Mouse (Mus musculus) limb, embryonic 14.5 days (tissue): Measurements from ENCODE around the gene Kiss1. TPM values are rescaled to one million over a fixed set of nuclear protein-coding genes. Genes with fewer than 3 reads are reported as not detected.

Source experiments
- ATAC-seq: fragments of 200-750 bp; cut with Nextera tagmentation; 2 replicates; pipeline ENCODE4 v1.8.0; 2017; ENCODE audit warnings: low read depth, moderate number of reproducible peaks, moderate TSS enrichment; ENCODE audit not compliant: low FRiP score
- DNase-seq: peaks from one replicate; pipeline ENCODE4 v3.0.0-alpha.2; 2015; ENCODE audit warnings: low spot score
- H3K27ac ChIP-seq: fragments of 300-500 bp; sonication (generic); replicated peaks from 2 replicates; pipeline ENCODE4 v1.5.1; 2014; ENCODE audit warnings: low read depth, mild to moderate bottlenecking, low read length, moderate library complexity, mixed read lengths
- H3K27me3 ChIP-seq: fragments of 300-500 bp; sonication (generic); 2 replicates; pipeline ENCODE4 v1.6.1; 2014; ENCODE audit warnings: low read length, mixed read lengths; ENCODE audit not compliant: control insufficient read depth, insufficient read depth
- H3K36me3 ChIP-seq: fragments of 300-500 bp; sonication (generic); 2 replicates; pipeline ENCODE4 v1.6.1; 2014; ENCODE audit warnings: mild to moderate bottlenecking, low read length, moderate library complexity, mixed read lengths; ENCODE audit not compliant: control insufficient read depth, insufficient read depth
- H3K4me1 ChIP-seq: fragments of 300-500 bp; sonication (generic); 2 replicates; pipeline ENCODE4 v1.6.1; 2014; ENCODE audit warnings: antibody characterized with exemption, low read length, mixed read lengths; ENCODE audit not compliant: control insufficient read depth, insufficient read depth
- H3K4me2 ChIP-seq: fragments of 300-500 bp; sonication (generic); replicated peaks from 2 replicates; pipeline ENCODE4 v1.6.1; 2014; ENCODE audit warnings: low read depth, mild to moderate bottlenecking, low read length, moderate library complexity; ENCODE audit not compliant: severe bottlenecking
- H3K4me3 ChIP-seq: fragments of 300-500 bp; sonication (generic); replicated peaks from 2 replicates; pipeline ENCODE4 v1.5.1; 2014; ENCODE audit warnings: low read length
- H3K9ac ChIP-seq: fragments of 300-500 bp; sonication (generic); 2 replicates; pipeline ENCODE4 v1.6.1; 2014; ENCODE audit warnings: mild to moderate bottlenecking, low read depth, low read length, moderate library complexity; ENCODE audit not compliant: severe bottlenecking
- H3K9me3 ChIP-seq: fragments of 300-500 bp; sonication (generic); 2 replicates; pipeline ENCODE4 v1.6.1; 2016; ENCODE audit warnings: low read length; ENCODE audit not compliant: control insufficient read depth
- POLR2A ChIP-seq: fragments of 200-500 bp; IDR thresholded peaks from 2 replicates; pipeline ENCODE4 v1.8.0; 2012; ENCODE audit warnings: inconsistent platforms, mild to moderate bottlenecking, moderate library complexity, borderline replicate concordance; ENCODE audit not compliant: insufficient read depth, insufficient read length; ENCODE audit errors: extremely low read depth
- WGBS: fragments of 180-500 bp; shearing (Covaris S2); extraction: QIAGEN DNeasy Blood & Tissue Kit; methylation state at CpG from one replicate; pipeline ENCODE4 v1.1.7; 2014; 5-methylcytosine and 5-hydroxymethylcytosine counted together
- polyA plus RNA-seq, 2 experiments: library from polyadenylated mRNA; depleted of rRNA in 1 of 2; stranded (reverse) in 1 of 2; unstranded in 1 of 2; fragments of >200 nt; fragmentation: Nextera tagmentation in 1 of 2; extraction: Ambion mirVana in 1 of 2; gene quantifications; 2 replicates each; pipeline versions ENCODE4 v1.2.1 to v1.2.3; 2012 to 2014

The Kiss1 gene
- polyA plus RNA-seq, 2 experiments: not detected

DNA sequence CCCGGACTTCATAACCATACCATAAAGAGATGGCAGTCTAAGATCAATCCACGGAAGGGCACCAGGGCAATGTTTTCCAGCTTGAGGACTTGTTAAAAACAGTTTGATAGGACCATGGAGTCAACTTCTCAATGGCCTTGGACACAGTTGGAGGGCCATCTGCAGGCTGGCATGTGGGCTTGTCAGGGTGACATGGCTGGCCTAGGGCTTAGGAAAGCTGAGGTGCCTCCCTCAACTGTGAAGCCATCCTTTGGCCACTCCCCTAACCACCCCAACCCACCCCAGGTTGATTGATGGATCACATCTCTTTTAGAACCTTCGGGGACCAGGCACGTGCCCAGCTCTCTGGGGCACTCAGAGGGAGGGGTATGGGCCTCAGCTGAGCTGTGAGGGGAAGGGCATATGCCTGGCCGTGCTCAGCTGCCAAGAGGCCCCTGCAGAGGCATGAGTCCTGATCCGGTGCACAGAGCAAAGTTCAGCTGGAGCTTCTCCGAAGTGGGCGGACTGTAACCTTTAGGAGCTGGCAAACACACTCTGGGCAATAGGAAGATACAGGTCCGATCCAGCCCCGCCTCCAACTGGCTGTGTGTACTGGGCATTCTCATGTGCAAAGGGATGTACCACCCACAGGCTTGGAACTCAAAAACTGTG lies 54.1 kb downstream of the Kiss1 start:
- DNase-seq (no peak), ATAC-seq (no peak)
- Histone ChIP-seq H3K9me3 (no peaks in the 10 kb centered on the region), H3K9ac (no peak overlapping the region), H3K4me2 (no peak overlapping the region), H3K27ac (no peak overlapping the region), H3K36me3 (no peaks in the 10 kb centered on the region), H3K4me1 (no peaks in the 10 kb centered on the region), H3K27me3 (no peaks in the 10 kb centered on the region), H3K4me3 (no peak overlapping the region)
- WGBS: 59% methylated on average over 10 of the region's 10 CpGs
- TF ChIP-seq POLR2A: no peak

DNA sequence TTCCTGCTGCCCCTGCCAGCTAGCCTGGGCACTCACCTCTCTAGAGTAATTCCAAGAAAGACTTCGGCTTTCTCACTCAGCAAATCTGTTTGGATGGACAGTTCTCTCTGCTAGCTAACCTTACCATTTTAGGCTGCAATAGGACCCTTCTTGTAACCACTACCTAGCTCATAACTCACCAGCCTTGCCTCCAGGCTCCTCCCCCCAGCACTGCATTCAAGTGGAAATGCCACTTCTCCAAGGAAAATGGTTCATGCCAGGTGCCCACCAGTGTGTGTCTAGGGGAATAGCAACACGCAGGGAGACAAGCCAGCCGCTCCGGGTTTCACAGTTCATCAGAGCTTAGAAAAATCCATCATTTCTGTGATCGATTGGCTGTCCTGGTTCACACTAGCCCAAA lies 55.9 kb downstream of the Kiss1 start:
- Histone ChIP-seq H3K4me3 (no peak overlapping the region), H3K9me3 (no peaks in the 10 kb centered on the region), H3K27ac (no peak overlapping the region), H3K9ac (no peak overlapping the region), H3K4me2 (no peak overlapping the region), H3K36me3 (no peaks in the 10 kb centered on the region), H3K27me3 (no peaks in the 10 kb centered on the region), H3K4me1 (no peaks in the 10 kb centered on the region)
- TF ChIP-seq POLR2A: no peak
- no peak for DNase-seq
- 89% methylated on average over 5 of the region's 5 CpGs for WGBS
- no peak for ATAC-seq

Other genes starting within 250 kb of the Kiss1 start
- gene Ppp1r15b, start 190.7 kb upstream of the Kiss1 start, polyA plus RNA-seq (2012; rRNA removed): 29.9 and 31.0 TPM in 2 replicates
- 38.5 and 40.0 TPM in 2 replicates for gene Ppp1r15b, start 190.7 kb upstream of the Kiss1 start, polyA plus RNA-seq (2014; fragmentation: Nextera tagmentation; extraction: Ambion mirVana)
- 6.6 and 6.9 TPM in 2 replicates for gene Plekha6, start 157.7 kb upstream of the Kiss1 start, polyA plus RNA-seq (2012; rRNA removed)
- gene Plekha6, start 157.7 kb upstream of the Kiss1 start, polyA plus RNA-seq (2014; fragmentation: Nextera tagmentation; extraction: Ambion mirVana): 4.0 and 4.2 TPM in 2 replicates
- not detected in 2 replicates for gene Golt1a, start 12.1 kb upstream of the Kiss1 start, polyA plus RNA-seq (2012; rRNA removed)
- not detected in 2 replicates for gene Golt1a, start 12.1 kb upstream of the Kiss1 start, polyA plus RNA-seq (2014; fragmentation: Nextera tagmentation; extraction: Ambion mirVana)
- gene Ren1, start 28.6 kb downstream of the Kiss1 start, polyA plus RNA-seq (2012; rRNA removed): 0.58 and 2.8 TPM in 2 replicates
- gene Ren1, start 28.6 kb downstream of the Kiss1 start, polyA plus RNA-seq (2014; fragmentation: Nextera tagmentation; extraction: Ambion mirVana): 0.48 TPM in 1 of 2 replicates, not detected in the other
- 1.4 TPM in 2 replicates for gene Etnk2, start 41.7 kb downstream of the Kiss1 start, polyA plus RNA-seq (2012; rRNA removed)
- gene Etnk2, start 41.7 kb downstream of the Kiss1 start, polyA plus RNA-seq (2014; fragmentation: Nextera tagmentation; extraction: Ambion mirVana): 0.91 and 1.4 TPM in 2 replicates
- gene Sox13, start 102.5 kb downstream of the Kiss1 start, polyA plus RNA-seq (2012; rRNA removed): 22.9 and 28.5 TPM in 2 replicates
- gene Sox13, start 102.5 kb downstream of the Kiss1 start, polyA plus RNA-seq (2014; fragmentation: Nextera tagmentation; extraction: Ambion mirVana): 4.7 and 5.8 TPM in 2 replicates